Mouse (Mus musculus): ENCODE results near the gene Ace3.

Gene Ace3

GRCm38 (mm10) chr11:106045780-106046179, 51.3 kb downstream of the Ace3 start:
- DNase-seq, result no peak

- no peak for DNase-seq
These were observed 52.1 kb downstream of the Ace3 start for GRCm38 (mm10) chr11:106046584-106046983.

GRCm38 (mm10) chr11:106053921-106054320, 59.4 kb downstream of the Ace3 start:
- DNase-seq, result no peak

- DNase-seq, result no peak
These were observed 60.1 kb downstream of the Ace3 start for GRCm38 (mm10) chr11:106054600-106054999.

Data from layer of hippocampus, adult 9-11 months (tissue).